Mouse (Mus musculus) R1 (cell line): ENCODE measurements around the gene C1ra.
"Not testable (repeated sequence)": the region's sequence is repeated elsewhere in the genome, so short reads cannot be mapped to it uniquely, and the experiment has no call there.

Experiments
- DNase-seq: peaks from one replicate; pipeline ENCODE4 v3.0.0-alpha.2; 2018; ENCODE audit warnings: low read depth, low spot score

The C1ra gene

DNA sequence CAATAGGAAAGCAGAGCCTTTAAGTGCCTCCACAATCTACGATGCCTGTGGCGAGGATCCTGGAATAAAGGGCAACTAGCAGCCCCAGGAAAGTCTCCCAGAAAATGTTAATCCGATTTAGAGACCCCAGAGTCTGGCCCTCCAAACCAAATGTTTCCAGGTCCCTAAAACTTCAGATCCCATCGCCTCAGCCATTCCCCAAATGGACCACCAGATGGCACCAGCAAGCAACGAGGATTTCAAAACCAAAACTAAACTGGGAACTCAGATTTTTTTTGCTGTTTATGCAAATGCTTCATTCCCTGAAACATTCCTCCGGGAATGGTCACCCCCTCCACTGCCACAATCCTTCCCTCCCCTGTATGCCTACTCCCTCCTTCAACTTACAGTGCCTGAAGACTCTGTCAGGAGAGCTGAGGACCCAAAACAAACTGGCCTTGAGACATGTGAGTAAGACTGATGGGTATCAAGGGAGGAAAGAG is at the start of gene C1ra:
Gene C1ra, plus strand, starts transcription at position 51 of the 482 bp plus-strand sequence.
- DNase-seq = peak; percentile 49

DNA sequence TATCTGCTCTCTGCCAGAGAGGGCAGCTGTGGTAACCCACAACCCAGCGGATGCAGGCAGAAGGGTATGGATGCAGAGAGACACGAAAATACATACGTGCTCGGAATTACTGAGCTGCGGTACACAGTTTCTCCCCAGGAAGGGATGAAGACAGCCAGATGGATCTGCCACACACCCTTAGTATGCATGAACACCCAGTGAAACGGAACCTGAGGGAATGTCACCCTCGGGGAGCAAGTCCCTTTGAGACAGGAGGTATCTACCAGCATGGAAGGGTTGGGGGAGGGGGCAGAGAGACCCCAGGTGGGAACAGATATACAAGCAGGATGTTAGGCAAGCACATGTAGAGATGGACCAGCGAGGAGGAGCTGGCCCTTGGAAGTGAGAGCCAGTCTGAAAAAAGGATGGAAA is 48.3 kb upstream of the C1ra start:
- DNase-seq = no peak

DNA sequence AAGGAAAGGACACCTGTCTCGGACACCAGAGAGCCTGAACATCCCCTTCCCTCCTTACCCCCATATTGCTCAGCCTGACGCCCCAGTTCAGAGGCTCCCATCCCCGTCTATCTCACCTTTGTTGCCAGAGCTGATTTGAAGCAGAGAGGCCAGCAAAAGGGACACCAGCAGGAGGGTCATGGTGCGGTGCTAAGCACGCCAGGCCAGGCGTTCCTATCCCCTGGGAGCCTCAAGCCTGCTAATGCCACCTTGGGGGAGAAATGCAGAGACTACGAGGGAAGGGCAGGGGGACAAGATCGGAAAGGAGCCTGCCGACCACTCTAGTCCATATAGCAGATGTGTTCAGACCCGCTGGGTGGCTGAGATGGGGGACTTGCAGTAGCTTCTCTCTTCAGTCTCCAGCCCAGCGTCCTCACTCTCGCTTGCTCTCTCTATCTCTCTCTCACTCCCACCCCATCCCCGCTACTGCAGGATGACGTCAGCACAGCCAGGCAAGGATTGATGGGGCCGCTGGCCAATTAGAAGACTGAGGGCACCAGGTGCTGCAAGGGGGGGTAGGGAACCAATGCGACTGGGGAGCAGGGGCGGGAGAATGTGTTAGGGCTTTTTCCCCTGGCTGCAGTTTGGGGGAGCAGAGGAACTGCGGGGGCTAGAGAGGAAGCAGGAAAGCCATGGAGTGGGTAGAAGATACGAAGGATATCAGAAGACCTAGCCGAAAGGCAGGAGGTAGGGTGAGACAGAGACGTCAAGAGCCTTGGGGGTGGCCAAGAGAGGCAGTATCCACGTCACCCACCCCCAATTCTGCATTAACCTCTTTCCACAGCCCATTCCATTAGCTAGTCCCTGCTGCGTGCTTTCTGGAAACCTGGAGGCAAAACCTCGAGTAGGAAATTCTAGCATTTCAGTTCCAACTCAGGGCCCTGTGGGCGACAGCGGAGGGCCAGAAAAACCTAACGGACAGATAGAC is 47.6 kb upstream of the C1ra start, which contains the start of gene Clstn3:
Gene Clstn3, minus strand, starts transcription at position 490 of the 967 bp plus-strand sequence.
- peak; percentile 89 for DNase-seq

DNA sequence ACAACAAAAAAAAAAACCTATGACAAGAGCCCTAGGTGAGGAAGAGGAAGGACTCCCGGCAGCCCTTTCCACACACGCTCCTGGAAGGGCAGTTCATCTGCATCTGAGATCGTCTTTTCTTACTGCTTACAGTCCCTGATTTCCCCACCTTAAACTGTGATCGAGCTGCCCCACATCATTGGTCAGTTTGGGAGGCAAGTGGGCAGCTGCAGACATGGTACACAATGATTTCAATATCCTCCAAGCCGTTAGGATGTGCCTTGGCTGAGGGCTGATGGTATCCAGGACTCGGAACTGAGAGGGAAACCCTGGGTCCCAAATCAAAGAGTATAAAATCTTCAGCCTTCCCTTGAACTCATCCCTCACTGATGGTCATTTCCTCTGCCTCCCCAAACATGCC is 46.9 kb upstream of the C1ra start:
- DNase-seq = no peak

DNA sequence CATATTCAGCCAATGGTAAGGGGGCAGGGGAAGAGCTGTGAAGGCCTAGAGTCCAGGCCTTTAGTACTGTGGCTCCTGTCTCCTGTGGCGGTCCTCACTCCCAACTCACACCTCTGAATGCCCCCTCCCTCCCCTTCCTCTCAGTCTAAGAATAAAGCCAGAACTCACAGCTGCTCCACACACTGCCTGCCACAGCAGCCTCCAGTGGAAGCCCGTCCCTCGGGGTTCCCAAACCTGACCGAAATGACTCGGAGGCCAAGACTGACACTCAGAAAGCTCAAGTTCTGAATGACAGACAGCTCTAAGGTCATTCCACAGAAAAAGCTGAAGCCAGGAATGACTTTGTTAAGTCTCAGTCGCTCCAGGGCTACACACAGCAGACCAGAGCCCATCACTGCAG is 46.5 kb upstream of the C1ra start:
- DNase-seq = no peak

DNA sequence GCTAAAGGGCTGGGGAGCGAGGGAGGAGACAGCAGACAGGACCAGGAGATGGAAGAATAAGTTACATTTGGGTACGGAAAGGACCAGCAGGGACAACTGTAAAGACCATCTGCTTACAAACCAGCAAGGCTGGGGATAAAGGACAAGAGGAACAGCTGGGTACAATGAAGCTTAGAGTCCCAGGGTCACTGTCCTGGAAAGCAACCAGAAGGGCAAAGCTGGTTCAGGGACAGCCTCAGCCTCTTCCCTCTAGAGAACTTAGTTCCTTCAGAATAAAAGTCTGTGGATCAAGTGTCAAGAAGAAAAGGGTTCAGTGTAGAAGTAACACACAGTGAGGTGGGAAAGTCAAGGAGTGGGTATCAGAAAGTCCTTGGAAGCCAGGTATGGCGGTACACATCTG is 41.1 kb upstream of the C1ra start:
- DNase-seq = no peak

DNA sequence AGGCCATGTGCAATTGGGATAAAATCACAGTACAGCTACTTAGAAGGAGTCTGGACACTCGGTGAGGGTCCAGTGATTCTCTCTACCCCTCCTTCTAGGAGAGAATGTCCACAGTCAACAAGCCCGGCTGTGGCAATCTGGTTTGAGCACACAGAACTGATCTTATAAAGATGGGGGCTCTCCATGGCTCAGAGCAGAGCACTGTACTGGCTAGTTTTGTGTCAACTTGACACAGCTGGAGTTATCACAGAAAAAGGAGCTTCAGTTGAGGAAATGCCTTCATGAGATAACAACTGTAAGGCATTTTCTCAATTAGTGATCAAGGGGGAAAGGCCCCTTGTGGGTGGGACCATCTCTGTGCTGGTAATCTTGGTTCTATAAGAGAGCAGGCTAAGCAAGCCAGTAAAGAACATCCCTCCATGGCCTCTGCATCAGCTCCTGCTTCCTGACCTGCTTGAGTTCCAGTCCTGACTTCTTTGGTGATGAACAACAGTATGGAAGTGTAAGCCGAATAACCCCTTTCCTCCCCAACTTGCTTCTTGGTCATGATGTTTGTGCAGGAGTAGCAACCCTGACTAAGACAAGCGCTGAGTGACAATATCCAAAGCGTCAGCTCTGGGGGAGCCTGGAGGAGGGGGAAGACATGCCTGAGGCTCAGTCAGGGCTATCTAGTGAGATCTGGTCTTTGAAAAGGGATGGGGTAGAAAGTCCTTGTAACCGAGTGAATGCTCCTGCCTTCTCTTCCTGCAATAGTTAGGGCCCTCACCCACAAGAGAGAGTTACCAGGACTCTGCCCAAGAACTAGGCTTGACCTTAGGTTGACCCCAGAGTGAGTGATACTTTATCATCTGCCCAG is 40.2 kb upstream of the C1ra start:
- not testable (repeated sequence) for DNase-seq

DNA sequence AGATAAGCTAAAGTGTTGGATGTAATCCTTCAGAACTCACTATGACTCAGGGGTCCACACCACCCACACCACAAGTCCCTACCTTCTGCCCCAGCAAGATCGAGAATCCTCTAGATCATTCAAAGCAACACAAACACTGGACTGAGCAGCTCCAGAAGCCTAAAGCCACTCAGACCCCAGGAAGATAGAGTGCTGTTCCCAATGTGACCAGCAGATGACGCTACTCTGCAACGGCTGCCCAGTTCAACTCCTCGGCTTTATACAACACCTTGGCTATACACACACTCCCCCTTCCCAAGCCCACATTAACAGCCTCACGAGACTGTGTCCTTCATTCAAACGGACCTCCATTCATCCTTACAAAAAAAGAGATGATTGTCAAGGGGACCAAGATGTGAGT is 39.4 kb upstream of the C1ra start:
- peak; percentile 84 for DNase-seq

DNA sequence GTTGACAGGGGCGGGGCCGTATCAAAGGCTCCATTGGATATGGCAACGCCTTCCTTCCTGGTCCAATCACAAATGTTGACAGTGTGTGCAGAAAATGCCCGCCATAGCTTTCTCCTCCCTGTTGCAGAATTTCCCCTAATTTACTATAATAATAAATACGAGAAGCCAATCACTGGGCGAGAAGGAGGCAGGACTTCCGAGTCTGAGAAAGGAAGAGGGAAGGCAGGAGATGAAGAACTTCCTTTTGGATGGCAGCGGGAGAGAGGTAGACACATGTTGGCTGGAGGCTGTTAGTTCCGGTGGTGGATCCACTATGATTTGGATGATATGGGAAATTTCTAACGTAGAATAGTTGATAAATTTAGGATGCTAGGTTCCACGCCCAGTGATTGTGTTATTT is 37.6 kb upstream of the C1ra start:
- peak; percentile 98 for DNase-seq

DNA sequence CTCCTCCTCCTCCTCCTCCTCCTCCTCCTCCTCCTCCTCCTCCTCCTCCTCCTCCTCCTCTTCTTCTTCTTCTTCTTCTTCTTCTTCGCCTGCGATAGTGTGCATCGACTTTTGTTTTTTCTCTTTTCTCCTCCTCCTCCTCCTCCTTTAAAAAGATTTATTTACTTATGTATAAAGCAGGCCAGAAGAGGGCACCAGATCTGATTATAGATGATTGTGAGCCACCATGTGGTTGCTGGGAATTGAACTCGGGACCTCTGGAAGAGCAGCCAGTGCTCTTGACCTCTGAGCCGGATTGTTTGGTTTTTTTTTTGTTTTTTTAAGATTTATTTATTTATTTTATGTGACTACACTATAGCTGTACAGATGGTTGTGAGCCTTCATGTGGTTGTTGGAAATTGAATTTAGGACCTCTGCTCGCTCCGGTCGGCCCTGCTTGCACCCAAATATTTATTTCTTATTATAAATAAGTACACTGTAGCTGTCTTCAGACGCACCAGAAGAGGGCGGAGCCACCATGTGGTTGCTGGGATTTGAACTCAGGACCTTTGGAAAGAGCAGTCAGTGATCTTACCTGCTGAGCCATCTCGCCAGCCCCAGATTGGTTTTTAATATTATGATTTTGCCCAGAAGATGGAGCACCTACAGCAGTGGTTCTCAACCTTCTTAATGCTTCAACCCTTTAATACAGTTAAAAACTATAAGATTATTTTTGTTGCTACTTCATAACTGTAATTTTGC is 36.7 kb upstream of the C1ra start:
- DNase-seq = peak; percentile 68

DNA sequence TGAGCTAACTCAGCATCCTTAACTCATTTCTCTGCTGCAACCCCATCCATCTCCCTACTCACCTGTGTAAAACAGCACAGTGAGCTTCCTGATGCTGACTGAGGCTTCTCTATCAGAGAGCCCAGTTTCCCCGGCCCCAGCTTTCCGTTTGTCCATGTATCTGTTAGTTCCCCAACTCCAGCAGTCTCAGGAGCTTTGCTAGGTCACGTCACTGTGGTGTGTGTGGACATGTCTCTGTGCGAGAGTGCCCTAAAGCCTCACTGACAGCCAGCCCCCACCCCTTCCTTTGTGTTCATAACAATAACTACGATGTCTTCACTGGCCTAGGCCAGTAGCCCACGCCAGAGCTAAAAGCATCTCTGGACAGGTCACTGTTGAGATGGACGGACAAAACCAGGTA is 36.0 kb upstream of the C1ra start:
- DNase-seq = peak; percentile 63

DNA sequence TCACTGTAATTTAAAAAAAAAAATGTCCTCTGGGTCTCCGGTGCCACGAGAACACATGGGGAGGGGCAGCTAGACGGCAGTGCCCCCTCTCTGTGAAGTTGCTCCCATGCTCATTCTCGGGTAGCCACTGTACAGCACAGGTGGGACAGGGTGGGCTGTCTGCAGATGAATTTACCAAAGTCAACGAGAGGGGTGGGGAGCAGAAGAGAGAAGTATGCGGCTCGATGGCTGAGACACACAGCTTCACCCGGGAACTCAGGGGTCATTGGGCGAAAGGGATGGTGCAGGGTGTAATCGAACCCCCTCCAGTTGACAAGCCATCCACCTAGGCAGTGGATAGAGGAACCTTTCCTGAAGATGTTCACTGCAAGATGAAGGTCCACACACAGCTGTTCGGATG is 35.4 kb upstream of the C1ra start:
- no peak for DNase-seq

DNA sequence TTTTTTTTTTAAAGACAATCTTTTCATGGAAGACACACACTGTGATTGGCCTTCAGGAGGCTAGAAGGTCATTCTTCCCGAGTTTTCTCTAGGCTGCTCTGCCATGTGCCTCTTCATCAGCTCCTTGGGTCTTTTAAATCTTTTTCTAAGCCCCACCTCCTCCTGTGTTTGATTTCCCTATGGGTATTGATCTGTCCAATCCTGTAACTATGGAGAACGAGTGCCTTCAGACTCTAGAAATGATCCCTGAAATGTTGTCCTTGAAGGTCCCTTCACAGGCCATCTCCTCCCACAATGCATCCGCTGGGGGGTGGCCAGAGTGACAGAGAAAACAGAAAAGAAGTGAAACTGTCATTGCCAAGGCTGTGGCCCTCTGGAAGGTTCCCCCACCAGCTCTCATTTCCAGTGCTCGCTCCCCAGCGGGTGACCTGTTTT is 35.0 kb upstream of the C1ra start:
- DNase-seq = peak; percentile 89

DNA sequence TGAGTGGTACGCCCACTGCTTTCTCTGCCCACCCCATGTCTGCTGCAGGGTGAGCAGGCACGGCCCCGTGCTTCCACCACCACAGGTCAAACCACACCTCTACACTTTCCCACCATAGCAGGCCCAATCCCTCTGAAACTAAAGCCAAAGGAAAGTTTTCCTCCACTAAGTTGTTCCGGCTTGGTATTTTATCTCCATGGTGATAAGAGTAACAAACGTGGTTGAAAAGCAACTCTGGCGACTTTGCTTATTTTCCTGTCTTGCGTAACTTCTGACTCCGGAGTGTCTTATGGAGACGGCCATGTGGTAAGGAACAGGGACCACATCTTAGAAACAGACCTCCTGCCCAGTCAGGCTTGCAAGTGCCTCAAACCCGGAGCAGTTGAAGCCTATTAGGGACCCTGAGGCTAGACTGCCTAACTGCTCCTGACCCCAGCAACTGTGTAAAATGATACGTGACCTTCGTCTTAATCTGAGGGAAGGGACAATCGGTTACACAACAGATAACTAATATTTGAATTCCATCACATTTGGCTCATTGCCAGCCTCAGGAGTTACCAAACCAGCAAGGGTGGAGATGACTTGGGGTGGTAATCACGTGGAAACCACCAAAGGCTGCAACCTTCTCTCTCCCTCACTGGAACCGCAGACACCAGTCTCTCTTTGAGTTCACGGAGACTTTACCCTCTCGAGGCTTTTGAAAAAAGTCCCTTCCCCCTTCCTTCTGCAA is 34.1 kb upstream of the C1ra start:
- peak; percentile 92 for DNase-seq

DNA sequence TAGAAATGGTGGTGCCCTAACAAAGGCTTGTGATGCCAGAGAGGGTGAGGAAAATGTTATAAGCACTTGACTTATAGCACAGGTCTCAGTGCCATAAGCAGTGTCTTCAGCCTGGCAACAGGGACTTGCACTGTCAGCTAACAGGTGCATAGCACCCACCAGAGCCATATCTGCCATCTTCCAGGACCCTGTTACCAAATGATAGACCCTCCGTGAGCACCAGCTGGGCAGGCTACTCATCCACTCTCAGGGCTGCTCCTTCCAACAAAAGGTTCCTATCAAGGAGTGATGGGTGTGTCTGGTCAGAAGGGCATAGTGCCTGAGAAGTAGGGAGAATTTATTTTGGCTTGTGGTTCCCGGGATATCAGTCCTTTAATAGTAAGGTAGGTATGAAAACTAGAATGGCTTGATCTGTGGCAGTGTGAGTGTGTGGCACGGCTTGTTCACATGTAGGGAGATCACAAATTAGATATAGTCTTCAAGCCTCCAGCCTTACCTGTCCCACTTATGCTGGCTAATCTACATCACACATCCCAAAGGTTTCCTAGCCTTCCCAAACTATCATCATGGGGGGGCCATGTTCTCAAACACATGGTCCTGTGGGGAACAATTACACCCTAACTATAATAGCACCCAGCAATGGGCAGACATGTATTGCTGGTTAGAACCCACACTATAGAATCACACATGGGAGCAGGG is 33.2 kb upstream of the C1ra start:
- peak; percentile 72 for DNase-seq

DNA sequence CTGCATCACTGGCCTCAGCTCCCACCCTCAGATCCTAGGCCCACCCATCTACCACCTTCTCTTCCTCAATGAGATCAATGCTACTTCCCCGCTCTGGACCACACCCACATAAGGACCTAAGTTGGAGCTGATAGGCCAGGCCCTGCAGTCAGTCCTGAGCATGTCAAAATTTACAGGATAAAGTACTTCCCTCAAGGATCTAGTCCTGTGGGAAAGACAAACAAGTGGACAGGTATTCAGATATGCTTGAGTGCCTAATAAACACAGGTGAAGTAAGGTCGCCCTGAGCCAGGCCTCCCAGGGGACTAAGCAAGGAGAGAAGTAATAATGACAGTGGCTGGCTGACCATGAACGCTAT is 32.7 kb upstream of the C1ra start:
- peak; percentile 86 for DNase-seq

DNA sequence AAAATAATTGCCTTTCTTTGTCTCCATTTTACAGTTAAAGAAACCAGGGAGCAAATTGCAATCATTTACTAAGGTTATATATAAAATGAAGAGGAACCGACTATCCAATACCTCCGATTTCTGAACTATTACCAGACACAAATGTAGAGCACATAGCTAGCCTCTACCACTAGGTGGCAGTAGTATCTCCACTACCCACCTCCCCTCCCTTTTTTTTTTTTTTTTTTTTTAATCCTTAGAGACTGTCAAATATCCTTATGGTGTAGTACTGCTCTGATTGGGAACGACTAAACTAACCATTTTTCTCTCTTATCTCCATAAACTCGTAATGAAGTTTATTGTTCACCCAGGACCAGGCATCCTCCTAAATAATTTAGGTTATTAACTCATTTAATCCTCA is 31.9 kb upstream of the C1ra start:
- DNase-seq = peak; percentile 71

DNA sequence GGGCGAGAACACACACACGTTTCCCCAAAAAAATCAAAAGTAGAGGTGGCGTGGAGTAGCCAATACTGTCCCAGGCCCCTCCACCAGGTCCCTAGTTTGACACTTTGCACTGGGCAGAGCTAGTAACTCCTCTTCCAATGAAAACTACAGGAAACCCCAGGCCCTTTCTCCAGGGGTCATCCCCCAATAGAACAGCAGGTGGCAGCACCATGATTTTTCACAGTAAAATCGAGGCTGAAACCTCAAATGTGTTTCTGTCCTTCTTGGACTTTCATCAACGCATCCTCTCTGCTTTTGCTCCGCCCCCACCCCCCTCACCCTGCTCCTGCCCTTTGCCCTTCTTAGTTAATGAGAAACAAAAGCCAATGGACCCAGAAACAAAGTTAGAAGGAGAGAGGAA is 30.6 kb upstream of the C1ra start:
- peak; percentile 90 for DNase-seq

DNA sequence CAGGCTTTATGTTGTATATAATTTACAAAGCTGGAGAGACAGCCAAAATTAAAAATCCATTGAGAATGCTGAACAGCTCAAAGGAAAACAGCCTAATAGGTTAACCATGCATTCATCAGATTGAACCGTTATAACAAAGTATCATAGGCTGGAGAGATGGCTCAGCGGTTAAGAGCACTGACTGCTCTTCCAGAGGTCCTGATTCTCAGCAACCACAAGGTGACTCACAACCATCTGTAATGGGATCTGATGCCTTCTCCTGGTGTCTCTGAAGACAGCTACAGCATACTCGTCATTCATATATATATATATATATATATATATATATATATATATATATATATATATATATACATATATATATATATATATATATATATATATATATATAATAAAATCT is 28.4 kb upstream of the C1ra start:
- DNase-seq = not testable (repeated sequence)

DNA sequence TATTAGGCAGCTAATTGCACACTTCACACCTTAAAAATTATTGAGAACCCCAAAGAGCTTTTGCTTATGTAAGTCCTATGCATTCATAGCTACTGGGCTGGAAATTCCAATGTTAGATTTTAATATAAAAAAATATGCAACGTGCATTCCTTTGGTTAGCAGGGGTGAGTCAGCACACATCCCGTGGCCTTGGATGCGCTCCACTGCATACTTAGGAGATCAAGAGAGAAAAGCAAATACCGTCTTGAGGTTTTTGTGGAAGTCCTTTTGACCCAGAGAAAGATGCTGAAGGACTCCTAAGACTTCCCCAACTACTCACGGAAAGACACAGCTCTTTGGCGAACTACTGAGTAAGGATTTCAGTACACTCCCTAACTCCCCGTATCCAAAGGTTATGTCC is 27.4 kb upstream of the C1ra start:
- no peak for DNase-seq
